Mouse (Mus musculus) urinary bladder, postnatal 25 days (tissue): ENCODE measurements around the gene Hc.

Experiments
- DNase-seq: peaks from one replicate; pipeline ENCODE4 v3.0.0; 2022; ENCODE audit warnings: low spot score

Hc gene

GRCm38 (mm10) chr2:35061338-35061737 lies at the start of gene Hc:
TSS of gene Hc (minus strand) at chr2:35061438.
- DNase-seq = no peak

- DNase-seq = no peak
Measured at GRCm38 (mm10) chr2:35110521-35110920, 49.3 kb upstream of the Hc start.

- no peak for DNase-seq
Measured at GRCm38 (mm10) chr2:35109924-35110304, 48.7 kb upstream of the Hc start.

- DNase-seq = peak; percentile 94
Measured at GRCm38 (mm10) chr2:35109141-35109923, 48.1 kb upstream of the Hc start, which contains the start of gene Cntrl. TSS of gene Cntrl (plus strand) at chr2:35109492.

- DNase-seq = peak; percentile 8
Measured at GRCm38 (mm10) chr2:35108712-35109111, 47.5 kb upstream of the Hc start.

- DNase-seq = no peak
Measured at GRCm38 (mm10) chr2:35107984-35108635, 46.9 kb upstream of the Hc start.

- no peak for DNase-seq
Measured at GRCm38 (mm10) chr2:35104843-35105242, 43.6 kb upstream of the Hc start.

- DNase-seq = no peak
Measured at GRCm38 (mm10) chr2:35103558-35103957, 42.3 kb upstream of the Hc start.

- DNase-seq = no peak
Measured at GRCm38 (mm10) chr2:35102777-35103176, 41.5 kb upstream of the Hc start.

- DNase-seq = no peak
Measured at GRCm38 (mm10) chr2:35101443-35101842, 40.2 kb upstream of the Hc start, which contains the start of gene AI182371. TSS of gene AI182371 (minus strand) at chr2:35101543.

- no peak for DNase-seq
Measured at GRCm38 (mm10) chr2:35100529-35100928, 39.3 kb upstream of the Hc start.

GRCm38 (mm10) chr2:35087418-35087817 lies 26.2 kb upstream of the Hc start:
- DNase-seq = no peak

GRCm38 (mm10) chr2:35079166-35079565 lies 17.9 kb upstream of the Hc start:
- DNase-seq = no peak

- DNase-seq = no peak
Measured at GRCm38 (mm10) chr2:35074328-35074727, 13.1 kb upstream of the Hc start.

GRCm38 (mm10) chr2:35072547-35072946 lies 11.3 kb upstream of the Hc start:
- DNase-seq = no peak

GRCm38 (mm10) chr2:35070275-35070674 lies 9.0 kb upstream of the Hc start:
- no peak for DNase-seq

GRCm38 (mm10) chr2:35069124-35069523 lies 7.9 kb upstream of the Hc start:
- DNase-seq = no peak

- no peak for DNase-seq
Measured at GRCm38 (mm10) chr2:35067117-35067516, 5.9 kb upstream of the Hc start.

GRCm38 (mm10) chr2:35066525-35067082 lies 5.4 kb upstream of the Hc start:
- DNase-seq = no peak

GRCm38 (mm10) chr2:35063333-35064030 lies 2.2 kb upstream of the Hc start:
- DNase-seq = no peak

GRCm38 (mm10) chr2:35060897-35061296 lies 341 bp downstream of the Hc start:
- no peak for DNase-seq

- no peak for DNase-seq
Measured at GRCm38 (mm10) chr2:35060256-35060655, 982 bp downstream of the Hc start.

GRCm38 (mm10) chr2:35058325-35058724 lies 2.9 kb downstream of the Hc start:
- DNase-seq = no peak
